Mouse (Mus musculus): Measurements from ENCODE around the gene Zfp697. TPM values are rescaled to one million over a fixed set of nuclear protein-coding genes. Genes with fewer than 3 reads are reported as not detected.
A peak's percentile ranks its signal among the peaks of the same experiment; 100 is the strongest.
"Not testable (repeated sequence)": the region's sequence is repeated elsewhere in the genome, so short reads cannot be mapped to it uniquely, and the experiment has no call there.

Gene Zfp697
- polyA plus RNA-seq (2016; fragmentation: Nextera tagmentation; extraction: Ambion mirVana) = 7.3 and 10.0 TPM in 2 replicates

GRCm38 (mm10) chr3:98382246-98382939 is at the start of gene Zfp697:
TSS of gene Zfp697 (plus strand) at chr3:98382461.
- peak; percentile 90 for DNase-seq (ENCODE audit: low spot score)
- Histone ChIP-seq H3K27me3 (ENCODE audit: insufficient read depth, poor library complexity, severe bottlenecking) (no peaks in the 10 kb centered on the region), H3K27ac (peak within 1 kb of the TSS; percentile 91), H3K4me1 (peaks cover 35% of the 10 kb centered on the region), H3K4me3 (peak within 1 kb of the TSS; percentile 85), H3K36me3 (no peaks in the 10 kb centered on the region), H3K9me3 (no peaks in the 10 kb centered on the region)
- under 1% methylated on average over 42 of the region's 42 CpGs for WGBS

GRCm38 (mm10) chr3:98334010-98334409 is 48.3 kb upstream of the Zfp697 start:
- WGBS = 84% methylated on average over 2 of the region's 2 CpGs
- Histone ChIP-seq H3K4me3 (no peak overlapping the region), H3K9me3 (no peaks in the 10 kb centered on the region), H3K27me3 (ENCODE audit: insufficient read depth, poor library complexity, severe bottlenecking) (no peaks in the 10 kb centered on the region), H3K36me3 (peaks cover 42% of the 10 kb centered on the region), H3K4me1 (peaks cover 36% of the 10 kb centered on the region), H3K27ac (no peak overlapping the region)
- no peak for DNase-seq (ENCODE audit: low spot score)

GRCm38 (mm10) chr3:98335331-98335730 is 46.9 kb upstream of the Zfp697 start:
- H3K27ac ChIP-seq = no peak overlapping the region
- no peaks in the 10 kb centered on the region for H3K9me3 ChIP-seq
- no peaks in the 10 kb centered on the region for H3K27me3 ChIP-seq (ENCODE audit: insufficient read depth, poor library complexity, severe bottlenecking)
- peaks cover 37% of the 10 kb centered on the region for H3K4me1 ChIP-seq
- H3K4me3 ChIP-seq = no peak overlapping the region
- H3K36me3 ChIP-seq = peaks cover 34% of the 10 kb centered on the region
- DNase-seq (ENCODE audit: low spot score) = no peak

- peaks cover 28% of the 10 kb centered on the region for H3K36me3 ChIP-seq
- DNase-seq (ENCODE audit: low spot score) = no peak
- no peak overlapping the region for H3K27ac ChIP-seq
- H3K4me1 ChIP-seq = peaks cover 37% of the 10 kb centered on the region
- no peak overlapping the region for H3K4me3 ChIP-seq
- H3K27me3 ChIP-seq (ENCODE audit: insufficient read depth, poor library complexity, severe bottlenecking) = no peaks in the 10 kb centered on the region
- no peaks in the 10 kb centered on the region for H3K9me3 ChIP-seq
- WGBS = 76% methylated on average over 7 of the region's 7 CpGs
Observed at GRCm38 (mm10) chr3:98335886-98336285, 46.4 kb upstream of the Zfp697 start.

GRCm38 (mm10) chr3:98336661-98337654 is 45.3 kb upstream of the Zfp697 start:
- H3K4me3 ChIP-seq = no peak overlapping the region
- H3K27ac ChIP-seq = no peak overlapping the region
- DNase-seq (ENCODE audit: low spot score) = no peak
- peaks cover 37% of the 10 kb centered on the region for H3K4me1 ChIP-seq
- no peaks in the 10 kb centered on the region for H3K27me3 ChIP-seq (ENCODE audit: insufficient read depth, poor library complexity, severe bottlenecking)
- WGBS = 89% methylated on average over 22 of the region's 22 CpGs
- H3K36me3 ChIP-seq = peaks cover 18% of the 10 kb centered on the region
- H3K9me3 ChIP-seq = no peaks in the 10 kb centered on the region

GRCm38 (mm10) chr3:98338584-98339041 is 43.6 kb upstream of the Zfp697 start:
- WGBS = 8% methylated on average over 15 of the region's 15 CpGs
- Histone ChIP-seq H3K4me3 (peak overlapping the region; percentile 76), H3K4me1 (peaks cover 37% of the 10 kb centered on the region), H3K27ac (peak overlapping the region; percentile 86), H3K27me3 (ENCODE audit: insufficient read depth, poor library complexity, severe bottlenecking) (no peaks in the 10 kb centered on the region), H3K36me3 (peaks cover 3% of the 10 kb centered on the region; the same call in 1 of the 2 replicates), H3K9me3 (no peaks in the 10 kb centered on the region)
- DNase-seq (ENCODE audit: low spot score) = peak; percentile 79

- WGBS = under 1% methylated on average over 46 of the region's 46 CpGs
- H3K36me3 ChIP-seq = peaks cover under 1% of the 10 kb centered on the region; the same call in 1 of the 2 replicates
- DNase-seq (ENCODE audit: low spot score) = peak; percentile 78
- no peaks in the 10 kb centered on the region for H3K9me3 ChIP-seq
- H3K4me1 ChIP-seq = peaks cover 37% of the 10 kb centered on the region
- peak overlapping the region; percentile 76 for H3K4me3 ChIP-seq
- H3K27ac ChIP-seq = peak overlapping the region; percentile 86
- H3K27me3 ChIP-seq (ENCODE audit: insufficient read depth, poor library complexity, severe bottlenecking) = no peaks in the 10 kb centered on the region
Observed at GRCm38 (mm10) chr3:98339097-98339705, 43.1 kb upstream of the Zfp697 start.

GRCm38 (mm10) chr3:98339706-98340109 is 42.6 kb upstream of the Zfp697 start, which contains the start of gene Phgdh:
TSS of gene Phgdh (minus strand) at chr3:98339990.
- H3K9me3 ChIP-seq; H3K36me3 ChIP-seq; H3K27me3 ChIP-seq (ENCODE audit: insufficient read depth, poor library complexity, severe bottlenecking): not testable (repeated sequence)
- peak within 1 kb of the TSS; percentile 76 for H3K4me3 ChIP-seq
- peaks cover 36% of the 10 kb centered on the region for H3K4me1 ChIP-seq
- DNase-seq (ENCODE audit: low spot score) = peak; percentile 92
- WGBS = under 1% methylated on average over 10 of the region's 10 CpGs
- peak within 1 kb of the TSS; percentile 86 for H3K27ac ChIP-seq

GRCm38 (mm10) chr3:98340818-98341594 is 41.3 kb upstream of the Zfp697 start:
- Histone ChIP-seq H3K27ac (no peak overlapping the region), H3K4me3 (no peak overlapping the region), H3K4me1 (peaks cover 25% of the 10 kb centered on the region), H3K36me3 (no peaks in the 10 kb centered on the region), H3K9me3 (no peaks in the 10 kb centered on the region), H3K27me3 (ENCODE audit: insufficient read depth, poor library complexity, severe bottlenecking) (no peaks in the 10 kb centered on the region)
- DNase-seq (ENCODE audit: low spot score) = no peak
- 71% methylated on average over 17 of the region's 17 CpGs for WGBS

GRCm38 (mm10) chr3:98343235-98343634 is 39.0 kb upstream of the Zfp697 start:
- WGBS = 89% methylated on average over 3 of the region's 3 CpGs
- Histone ChIP-seq H3K36me3 (no peaks in the 10 kb centered on the region), H3K27ac (no peak overlapping the region), H3K27me3 (ENCODE audit: insufficient read depth, poor library complexity, severe bottlenecking) (no peaks in the 10 kb centered on the region), H3K4me1 (peaks cover 9% of the 10 kb centered on the region), H3K4me3 (no peak overlapping the region), H3K9me3 (no peaks in the 10 kb centered on the region)
- no peak for DNase-seq (ENCODE audit: low spot score)

GRCm38 (mm10) chr3:98348106-98348505 is 34.2 kb upstream of the Zfp697 start:
- Histone ChIP-seq H3K27me3 (ENCODE audit: insufficient read depth, poor library complexity, severe bottlenecking) (no peaks in the 10 kb centered on the region), H3K4me3 (no peak overlapping the region), H3K4me1 (no peaks in the 10 kb centered on the region), H3K27ac (no peak overlapping the region), H3K9me3 (no peaks in the 10 kb centered on the region), H3K36me3 (no peaks in the 10 kb centered on the region)
- 68% methylated on average over 6 of the region's 6 CpGs for WGBS
- DNase-seq (ENCODE audit: low spot score) = no peak

GRCm38 (mm10) chr3:98348705-98349104 is 33.6 kb upstream of the Zfp697 start:
- Histone ChIP-seq H3K36me3 (no peaks in the 10 kb centered on the region), H3K9me3 (no peaks in the 10 kb centered on the region), H3K27ac (no peak overlapping the region), H3K4me1 (no peaks in the 10 kb centered on the region), H3K27me3 (ENCODE audit: insufficient read depth, poor library complexity, severe bottlenecking) (no peaks in the 10 kb centered on the region), H3K4me3 (no peak overlapping the region)
- DNase-seq (ENCODE audit: low spot score) = no peak
- 15% methylated on average over 7 of the region's 8 CpGs for WGBS
